Mouse (Mus musculus): ENCODE measurements around the gene Zfp933.
"Not testable (repeated sequence)": the region's sequence is repeated elsewhere in the genome, so short reads cannot be mapped to it uniquely, and the experiment has no call there.

Zfp933 gene

DNA sequence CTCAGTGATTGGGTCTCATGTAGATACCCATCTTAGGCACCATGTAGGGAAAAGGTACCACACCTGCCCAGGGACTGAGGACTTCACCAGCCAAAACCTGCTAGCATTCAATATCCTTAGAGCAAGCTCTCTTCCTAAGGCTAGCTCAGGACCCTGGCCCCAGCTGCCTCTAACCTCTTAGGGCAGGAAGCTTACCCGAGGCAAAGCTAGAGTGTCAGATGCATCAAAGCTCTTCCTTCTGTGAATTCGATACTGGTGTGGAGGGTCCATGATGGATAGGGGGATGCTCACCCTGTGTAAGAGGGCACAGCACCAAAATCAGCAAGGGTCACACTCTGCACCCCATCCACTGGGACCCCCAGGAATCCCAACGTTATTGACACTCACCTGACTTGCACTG, 13.9 kb upstream of the Zfp933 start:
- DNase-seq (ENCODE audit: low spot score in 2 of 2): no peak

GRCm38 (mm10) chr4:147850776-147851175, 2.6 kb upstream of the Zfp933 start:
- DNase-seq (ENCODE audit: low spot score in 2 of 2): no peak

DNA sequence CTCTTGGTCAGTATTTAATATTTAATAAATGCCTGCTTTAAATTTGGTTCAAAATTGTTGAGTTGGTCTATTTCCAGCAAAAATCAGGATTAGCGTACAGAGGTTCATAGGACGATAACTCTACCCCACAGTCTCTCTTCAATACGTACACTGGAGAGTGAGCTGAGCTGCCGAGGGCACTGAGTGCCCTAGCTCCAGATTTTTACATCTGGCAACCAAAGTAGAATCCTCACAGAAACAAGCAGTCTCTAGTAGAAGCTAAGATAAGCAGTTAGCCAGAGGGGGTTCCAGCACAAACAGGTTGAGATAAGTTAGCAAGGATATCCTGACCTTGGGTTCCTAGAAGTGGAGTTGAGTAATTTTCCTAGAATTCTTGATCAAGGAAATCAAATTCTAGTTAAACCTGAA, 422 bp upstream of the Zfp933 start:
- DNase-seq (ENCODE audit: low spot score in 2 of 2): no peak

- no peak for DNase-seq (ENCODE audit: low spot score in 2 of 2)
These were observed 5.3 kb downstream of the Zfp933 start for GRCm38 (mm10) chr4:147842871-147843270.

GRCm38 (mm10) chr4:147839282-147839681, 8.9 kb downstream of the Zfp933 start:
- peak in 1 of 2 experiments; percentile 36 for DNase-seq (ENCODE audit: low spot score in 2 of 2)

GRCm38 (mm10) chr4:147824389-147824788, 23.8 kb downstream of the Zfp933 start:
- no peak for DNase-seq (ENCODE audit: low spot score in 2 of 2)

- not testable (repeated sequence) for DNase-seq (ENCODE audit: low spot score in 2 of 2)
These were observed 26.8 kb downstream of the Zfp933 start for GRCm38 (mm10) chr4:147821414-147821813.

DNA sequence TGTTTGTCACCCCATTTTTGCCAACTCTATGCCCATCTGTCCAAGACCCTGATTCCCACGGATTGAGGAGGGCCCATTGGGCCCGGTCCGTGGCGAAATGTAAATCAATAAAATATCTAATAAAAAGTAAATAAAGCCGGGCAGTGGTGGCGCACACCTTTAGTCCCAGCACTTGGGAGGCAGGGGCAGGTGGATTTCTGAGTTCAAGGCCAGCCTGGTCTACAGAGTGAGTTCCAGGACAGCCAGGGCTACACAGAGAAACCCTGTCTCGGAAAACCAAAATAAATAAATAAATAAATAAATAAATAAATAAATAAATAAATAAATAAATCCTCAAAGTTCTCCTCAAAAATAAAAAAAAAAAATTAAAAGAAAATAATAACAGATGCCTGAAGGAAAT, 28.5 kb downstream of the Zfp933 start:
- not testable (repeated sequence) for DNase-seq (ENCODE audit: low spot score in 2 of 2)

DNA sequence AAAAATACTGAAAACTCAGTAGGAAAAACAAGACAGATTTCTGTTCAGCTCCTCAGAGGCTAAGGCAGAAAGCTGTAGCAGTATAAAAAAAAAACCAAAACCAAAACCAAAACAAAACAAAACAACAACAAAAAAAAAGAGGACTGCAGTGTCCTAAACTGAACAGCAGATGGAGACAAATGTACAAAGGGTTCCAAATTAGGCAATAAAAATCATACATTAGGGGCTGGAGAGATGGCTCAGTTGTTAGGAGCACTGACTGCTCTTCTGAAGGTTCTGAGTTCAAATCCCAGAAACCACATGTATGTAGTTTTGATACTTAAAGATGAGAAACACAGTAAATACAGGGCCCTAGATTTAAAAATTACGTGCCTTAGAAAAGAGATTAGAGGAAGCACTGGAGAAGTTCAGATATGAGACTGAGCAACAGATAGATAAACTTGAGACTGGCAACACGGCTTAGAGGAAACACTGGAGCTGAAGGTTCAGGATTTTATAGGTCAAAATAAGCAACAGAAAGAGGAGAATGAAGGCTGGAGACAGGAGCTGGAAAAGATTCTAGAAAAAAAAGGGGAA, 33.5 kb downstream of the Zfp933 start:
- no peak for DNase-seq (ENCODE audit: low spot score in 2 of 2)

GRCm38 (mm10) chr4:147813249-147813765, 34.9 kb downstream of the Zfp933 start:
- DNase-seq (ENCODE audit: low spot score in 2 of 2): no peak

GRCm38 (mm10) chr4:147809966-147810304, 38.2 kb downstream of the Zfp933 start:
- DNase-seq (ENCODE audit: low spot score in 2 of 2): not testable (repeated sequence)

DNA sequence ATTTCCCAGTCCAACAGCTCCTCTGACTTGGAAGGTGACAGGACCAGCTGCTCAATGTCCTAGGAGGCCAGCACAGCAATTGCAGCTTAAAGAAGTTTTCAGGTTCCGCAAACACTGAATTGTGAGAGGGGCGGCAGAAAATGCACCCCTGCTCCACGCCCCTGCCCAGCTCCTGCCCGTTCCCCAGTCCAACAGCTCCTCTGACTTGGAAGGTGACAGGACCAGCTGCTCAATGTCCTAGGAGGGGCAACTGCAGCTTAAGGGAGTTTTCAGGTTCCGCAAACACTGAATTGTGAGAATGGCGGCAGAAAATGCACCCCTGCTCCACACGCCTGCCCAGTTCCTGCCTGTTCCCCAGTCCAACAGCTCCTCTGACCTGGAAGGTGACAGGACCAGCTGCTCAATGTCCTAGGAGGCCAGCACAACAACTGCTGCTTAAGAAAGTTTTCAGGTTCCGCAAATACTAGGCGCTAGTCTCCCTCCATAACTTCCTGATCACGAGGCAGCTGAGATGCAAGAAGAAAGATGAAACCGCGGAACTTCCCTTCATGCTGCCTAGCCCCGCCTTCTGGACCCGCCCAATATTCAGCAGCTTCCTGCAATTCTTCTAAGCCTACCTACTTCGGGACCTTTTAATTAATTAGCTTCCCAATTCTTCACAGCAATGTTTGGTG, 38.7 kb downstream of the Zfp933 start, which contains the start of gene Zfp984:
Gene Zfp984, minus strand, starts transcription at position 497 of the 674 bp plus-strand sequence.
- peak; percentile 29 to 50 for DNase-seq (ENCODE audit: low spot score in 2 of 2)

DNA sequence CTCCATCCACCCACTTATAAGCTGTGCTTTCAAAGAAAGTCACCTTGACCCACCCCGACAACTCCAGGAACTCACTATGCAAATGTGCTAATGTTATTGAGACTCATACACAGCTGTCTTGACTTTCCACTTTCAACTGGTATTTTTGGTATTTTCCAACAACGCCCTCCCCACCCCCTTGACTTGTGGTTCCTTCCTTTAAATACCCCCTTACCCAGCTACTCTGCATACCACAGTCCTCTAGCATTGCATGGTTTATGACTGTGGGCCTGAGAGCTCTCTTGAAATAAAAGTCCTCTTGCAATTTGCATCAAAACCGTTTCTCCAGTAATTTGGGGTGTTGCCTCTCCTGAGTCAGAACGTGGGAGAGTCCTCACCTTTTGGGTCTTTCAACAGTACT, 39.7 kb downstream of the Zfp933 start:
- DNase-seq (ENCODE audit: low spot score in 2 of 2): not testable (repeated sequence)

DNA sequence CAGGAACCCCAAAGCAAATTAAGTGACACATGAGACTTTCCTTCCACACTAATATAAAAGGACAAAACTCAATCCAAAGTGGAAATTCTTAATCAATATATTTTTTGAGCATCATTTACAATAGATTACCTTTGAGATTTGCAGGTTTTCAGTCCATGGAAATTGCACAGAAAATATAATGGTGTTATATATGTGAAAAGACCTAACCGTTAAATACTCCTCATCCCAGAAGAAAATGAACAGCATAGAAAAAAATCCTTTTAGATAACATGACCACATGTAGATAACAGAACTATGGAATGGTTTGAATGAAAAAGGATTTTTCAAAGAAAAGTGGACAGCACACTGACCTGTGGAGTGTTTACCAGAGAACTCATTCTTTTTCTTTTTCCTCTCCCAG, 52.9 kb downstream of the Zfp933 start:
- not testable (repeated sequence) for DNase-seq (ENCODE audit: low spot score in 2 of 2)

DNA sequence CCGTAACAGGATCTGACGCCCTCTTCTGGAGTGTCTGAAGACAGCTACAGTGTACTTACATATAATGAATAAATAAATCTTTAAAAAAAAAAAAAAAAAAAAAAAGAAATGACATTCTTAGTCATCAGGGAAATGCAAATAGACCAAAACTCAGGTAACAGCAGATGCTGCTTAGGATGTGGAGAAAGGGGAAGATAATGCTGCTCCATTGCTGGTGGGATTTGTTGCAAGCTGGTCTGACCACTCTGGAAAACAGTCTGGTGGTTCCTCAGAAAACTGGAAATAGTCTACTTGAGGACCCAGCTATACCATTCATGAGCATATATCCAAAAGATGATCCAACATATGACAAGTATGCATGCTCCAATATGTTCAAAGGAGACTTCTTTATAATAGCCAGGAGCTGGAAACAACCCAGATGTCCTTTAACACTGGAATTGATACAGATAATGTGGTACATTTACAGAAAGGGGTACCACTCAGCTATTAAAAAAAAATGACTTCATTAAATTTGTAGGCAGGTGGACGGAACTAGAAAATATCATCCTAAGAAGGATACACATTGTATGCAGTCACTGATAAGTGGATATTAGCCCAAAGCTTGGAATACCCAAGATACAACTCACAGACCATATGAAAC, 54.0 kb downstream of the Zfp933 start:
- not testable (repeated sequence) for DNase-seq (ENCODE audit: low spot score in 2 of 2)

DNA sequence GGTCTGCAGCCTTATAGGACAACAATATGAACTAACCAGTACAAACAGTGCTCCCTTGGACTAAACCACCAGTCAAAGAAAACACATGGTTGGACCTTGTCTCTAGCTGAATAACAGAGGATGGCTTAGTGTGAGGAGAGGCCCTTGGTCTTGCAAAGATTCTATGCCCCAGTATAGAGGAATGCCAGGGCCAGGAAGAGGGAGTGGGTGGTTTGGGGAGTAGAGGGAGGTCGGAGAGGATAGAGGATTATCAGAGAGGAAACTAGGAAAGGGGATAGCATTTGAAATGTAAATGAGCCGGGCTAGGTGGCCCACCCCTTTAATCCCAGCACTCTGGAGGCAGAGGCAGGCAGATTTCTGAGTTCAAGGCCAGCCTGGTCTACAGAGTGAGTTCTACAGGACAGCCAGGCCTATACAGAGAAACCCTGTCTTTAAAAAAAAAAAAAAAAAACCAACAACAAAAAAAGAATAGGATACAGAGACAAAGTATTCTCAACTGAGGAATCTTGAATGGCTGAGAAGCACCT, 54.7 kb downstream of the Zfp933 start:
- DNase-seq (ENCODE audit: low spot score in 2 of 2): not testable (repeated sequence)

GRCm38 (mm10) chr4:147791729-147792128, 56.4 kb downstream of the Zfp933 start:
- not testable (repeated sequence) for DNase-seq (ENCODE audit: low spot score in 2 of 2)
